Mouse (Mus musculus) embryonic facial prominence, embryonic 14.5 days (tissue): ENCODE results near the gene Shank2. TPM values are rescaled to one million over a fixed set of nuclear protein-coding genes. Genes with fewer than 3 reads are reported as not detected.

ENCODE experiments used
- ATAC-seq: fragments of 200-750 bp; cut with Nextera tagmentation; 2 replicates; pipeline ENCODE4 v1.8.0; 2017; ENCODE audit warnings: low read depth, moderate number of reproducible peaks, moderate TSS enrichment
- DNase-seq: peaks from one replicate; pipeline ENCODE4 v3.0.0-alpha.2; 2015; ENCODE audit warnings: low spot score
- H3K27ac ChIP-seq: fragments of 300-500 bp; sonication (generic); replicated peaks from 2 replicates; pipeline ENCODE4 v1.5.1; 2014; ENCODE audit warnings: low read depth, mild to moderate bottlenecking, low read length, moderate library complexity
- H3K27me3 ChIP-seq: fragments of 300-500 bp; sonication (generic); replicated peaks from 2 replicates; pipeline ENCODE4 v1.6.1; 2014; ENCODE audit warnings: low read length; ENCODE audit not compliant: control insufficient read depth, insufficient read depth
- H3K36me3 ChIP-seq: fragments of 300-500 bp; sonication (generic); 2 replicates; pipeline ENCODE4 v1.6.1; 2014; ENCODE audit warnings: low read length, mixed read lengths; ENCODE audit not compliant: control insufficient read depth, insufficient read depth
- H3K4me1 ChIP-seq: fragments of 300-500 bp; sonication (generic); 2 replicates; pipeline ENCODE4 v1.6.1; 2014; ENCODE audit warnings: antibody characterized with exemption, low read length; ENCODE audit not compliant: control insufficient read depth, insufficient read depth
- H3K4me2 ChIP-seq: fragments of 300-500 bp; sonication (generic); 2 replicates; pipeline ENCODE4 v1.6.1; 2014; ENCODE audit warnings: low read depth, mild to moderate bottlenecking, low read length, moderate library complexity, mixed read lengths
- H3K4me3 ChIP-seq: fragments of 300-500 bp; sonication (generic); 2 replicates; pipeline ENCODE4 v1.5.1; 2014; ENCODE audit warnings: low read depth, mild to moderate bottlenecking, low read length
- H3K9ac ChIP-seq: fragments of 300-500 bp; sonication (generic); 2 replicates; pipeline ENCODE4 v1.6.1; 2014; ENCODE audit warnings: low read depth, mild to moderate bottlenecking, low read length, moderate library complexity, mixed read lengths
- H3K9me3 ChIP-seq: fragments of 300-500 bp; sonication (generic); 2 replicates; pipeline ENCODE4 v1.6.1; 2016; ENCODE audit warnings: low read length; ENCODE audit not compliant: control insufficient read depth
- WGBS: fragments of 180-500 bp; shearing (Covaris S2); extraction: QIAGEN DNeasy Blood & Tissue Kit; methylation state at CpG from one replicate; pipeline ENCODE4 v1.1.7; 2014; 5-methylcytosine and 5-hydroxymethylcytosine counted together
- polyA plus RNA-seq: library from polyadenylated mRNA; unstranded; fragments of >200 nt; fragmentation: Nextera tagmentation; extraction: Ambion mirVana; gene quantifications from 2 replicates; pipeline ENCODE4 v1.2.1, GENCODE M21; 2014

Shank2 gene
- polyA plus RNA-seq, 1 experiment from 2014 or later: 0.72 TPM

- H3K9ac ChIP-seq: no peak overlapping the region
- peaks cover 92% of the 10 kb centered on the region for H3K36me3 ChIP-seq
- H3K4me1 ChIP-seq: no peaks in the 10 kb centered on the region
- no peak overlapping the region for H3K4me3 ChIP-seq
- ATAC-seq (no peak), DNase-seq (no peak)
- 96% methylated on average over 6 of the region's 6 CpGs for WGBS
- no peak overlapping the region for H3K27ac ChIP-seq
- no peaks in the 10 kb centered on the region for H3K9me3 ChIP-seq
- H3K27me3 ChIP-seq: no peaks in the 10 kb centered on the region
- no peak overlapping the region for H3K4me2 ChIP-seq
These were observed 459.6 kb downstream of the Shank2 start for GRCm38 (mm10) chr7:144461246-144461902.

GRCm38 (mm10) chr7:144462577-144462976, 460.8 kb downstream of the Shank2 start:
- H3K4me2 ChIP-seq: no peak overlapping the region
- ATAC-seq (no peak), DNase-seq (no peak)
- H3K27me3 ChIP-seq: no peaks in the 10 kb centered on the region
- no peak overlapping the region for H3K9ac ChIP-seq
- no peak overlapping the region for H3K27ac ChIP-seq
- H3K9me3 ChIP-seq: no peaks in the 10 kb centered on the region
- 87% methylated on average over 7 of the region's 7 CpGs for WGBS
- H3K4me3 ChIP-seq: no peak overlapping the region
- H3K4me1 ChIP-seq: no peaks in the 10 kb centered on the region
- peaks cover 81% of the 10 kb centered on the region for H3K36me3 ChIP-seq

- Histone ChIP-seq H3K9me3 (no peaks in the 10 kb centered on the region), H3K9ac (peak overlapping the region; percentile 94), H3K4me2 (peak overlapping the region; percentile 72), H3K36me3 (peaks cover 20% of the 10 kb centered on the region), H3K27ac (no peak overlapping the region), H3K4me3 (peak overlapping the region; percentile 89; the same call in 1 of the 2 replicates), H3K4me1 (peaks cover 9% of the 10 kb centered on the region), H3K27me3 (no peaks in the 10 kb centered on the region)
- DNase-seq (no peak), ATAC-seq (no peak)
- 83% methylated on average over 5 of the region's 5 CpGs for WGBS
These were observed 467.0 kb downstream of the Shank2 start for GRCm38 (mm10) chr7:144468741-144469140.

GRCm38 (mm10) chr7:144469181-144469641, 467.5 kb downstream of the Shank2 start:
- peak overlapping the region; percentile 84; the same call in 1 of the 2 replicates for H3K27ac ChIP-seq
- H3K4me1 ChIP-seq: peaks cover 9% of the 10 kb centered on the region
- no peaks in the 10 kb centered on the region for H3K9me3 ChIP-seq
- no peaks in the 10 kb centered on the region for H3K27me3 ChIP-seq
- DNase-seq (peak; percentile 33), ATAC-seq (no peak)
- H3K4me3 ChIP-seq: peak overlapping the region; percentile 89
- peaks cover 17% of the 10 kb centered on the region for H3K36me3 ChIP-seq
- WGBS: 21% methylated on average over 4 of the region's 4 CpGs
- peak overlapping the region; percentile 94 for H3K9ac ChIP-seq
- H3K4me2 ChIP-seq: peak overlapping the region; percentile 72

- H3K9me3 ChIP-seq: no peaks in the 10 kb centered on the region
- H3K9ac ChIP-seq: peak overlapping the region; percentile 94
- DNase-seq (peak; percentile 12), ATAC-seq (0 out of 2 replicates have a peak, but pooled peaks have one; percentile 10)
- H3K4me1 ChIP-seq: peaks cover 9% of the 10 kb centered on the region
- peak overlapping the region; percentile 89 for H3K4me3 ChIP-seq
- 2% methylated on average over 31 of the region's 31 CpGs for WGBS
- peak overlapping the region; percentile 84 for H3K27ac ChIP-seq
- H3K27me3 ChIP-seq: no peaks in the 10 kb centered on the region
- peaks cover 9% of the 10 kb centered on the region for H3K36me3 ChIP-seq
- peak overlapping the region; percentile 72 for H3K4me2 ChIP-seq
These were observed 468.3 kb downstream of the Shank2 start for GRCm38 (mm10) chr7:144469908-144470544.

GRCm38 (mm10) chr7:144470545-144471059, 468.9 kb downstream of the Shank2 start, which contains the start of gene Cttn:
Cttn (minus strand) TSS chr7:144471009.
- H3K4me1 ChIP-seq: peaks cover 9% of the 10 kb centered on the region
- no peaks in the 10 kb centered on the region for H3K27me3 ChIP-seq
- no peaks in the 10 kb centered on the region for H3K9me3 ChIP-seq
- H3K27ac ChIP-seq: peak within 1 kb of the TSS; percentile 84
- ATAC-seq: peak; percentile 96
- peak within 1 kb of the TSS; percentile 94 for H3K9ac ChIP-seq
- H3K4me2 ChIP-seq: peak within 1 kb of the TSS; percentile 72
- peak within 1 kb of the TSS; percentile 89 for H3K4me3 ChIP-seq
- peak; percentile 94 for DNase-seq
- 2% methylated on average over 23 of the region's 30 CpGs for WGBS
- peaks cover 6% of the 10 kb centered on the region for H3K36me3 ChIP-seq

- DNase-seq (no peak), ATAC-seq (no peak)
- Histone ChIP-seq H3K9ac (peak overlapping the region; percentile 94), H3K27me3 (no peaks in the 10 kb centered on the region), H3K4me1 (peaks cover 9% of the 10 kb centered on the region), H3K36me3 (peaks cover 8% of the 10 kb centered on the region; the same call in 1 of the 2 replicates), H3K27ac (peak overlapping the region; percentile 84), H3K4me3 (peak overlapping the region; percentile 89), H3K9me3 (no peaks in the 10 kb centered on the region), H3K4me2 (peak overlapping the region; percentile 72)
- WGBS: 77% methylated on average over 2 of the region's 2 CpGs
These were observed 469.4 kb downstream of the Shank2 start for GRCm38 (mm10) chr7:144471103-144471502.

- Histone ChIP-seq H3K4me2 (no peak overlapping the region), H3K27ac (no peak overlapping the region), H3K27me3 (no peaks in the 10 kb centered on the region), H3K36me3 (peaks cover 24% of the 10 kb centered on the region), H3K9me3 (no peaks in the 10 kb centered on the region), H3K4me3 (no peak overlapping the region), H3K4me1 (peaks cover 9% of the 10 kb centered on the region), H3K9ac (no peak overlapping the region)
- DNase-seq: no peak
- ATAC-seq: no peak
- WGBS: 57% methylated on average over 4 of the region's 4 CpGs
These were observed 471.8 kb downstream of the Shank2 start for GRCm38 (mm10) chr7:144473486-144473885.
